Mouse (Mus musculus): Measurements from ENCODE around the gene Dlx5.

The Dlx5 gene

DNA sequence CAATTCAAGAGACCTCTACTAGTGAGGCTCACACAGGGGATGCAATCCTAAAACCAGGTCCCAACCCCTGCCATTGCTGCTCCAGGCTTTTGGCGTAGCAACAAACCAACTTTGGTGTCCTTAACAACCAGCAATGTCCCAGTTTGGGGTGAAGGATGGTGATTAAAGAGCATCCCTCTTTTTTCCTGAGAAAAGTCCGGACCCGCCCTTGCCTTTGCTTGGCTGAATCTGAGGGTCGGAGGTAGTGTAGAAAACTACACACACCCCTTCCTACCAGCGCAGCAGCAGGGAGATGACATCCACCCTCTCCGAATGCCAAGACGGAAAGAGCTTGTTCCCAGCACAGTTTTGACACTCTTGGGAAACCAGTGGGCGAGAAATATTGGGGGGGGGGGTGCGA lies 6.2 kb downstream of the Dlx5 start:
- no peak for DNase-seq

GRCm38 (mm10) chr6:6875136-6875535 lies 6.7 kb downstream of the Dlx5 start:
- DNase-seq, result no peak

- DNase-seq, result no peak
Measured at GRCm38 (mm10) chr6:6874073-6874771, 7.7 kb downstream of the Dlx5 start.

- no peak for DNase-seq
Measured at GRCm38 (mm10) chr6:6873476-6874072, 8.3 kb downstream of the Dlx5 start.

DNA sequence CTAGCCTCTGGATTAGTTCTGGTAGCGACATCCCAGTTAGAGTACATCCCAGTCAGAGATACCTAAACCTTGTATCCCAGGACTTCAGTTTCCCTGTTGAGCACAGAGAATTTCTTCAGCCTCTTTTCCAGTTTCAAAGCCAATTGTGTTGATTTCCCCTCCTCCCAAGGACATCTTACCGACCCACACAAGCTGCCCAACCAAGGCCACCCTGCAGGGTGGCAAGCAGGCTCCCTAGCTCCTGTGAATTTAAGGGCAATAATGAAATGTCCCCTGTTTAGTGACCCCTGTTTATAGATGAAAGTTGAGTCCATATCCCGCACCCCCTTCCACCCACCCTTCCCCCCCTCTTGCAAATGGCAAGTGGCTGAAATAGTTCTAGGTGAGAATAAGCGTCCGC lies 9.0 kb downstream of the Dlx5 start:
- no peak for DNase-seq

DNA sequence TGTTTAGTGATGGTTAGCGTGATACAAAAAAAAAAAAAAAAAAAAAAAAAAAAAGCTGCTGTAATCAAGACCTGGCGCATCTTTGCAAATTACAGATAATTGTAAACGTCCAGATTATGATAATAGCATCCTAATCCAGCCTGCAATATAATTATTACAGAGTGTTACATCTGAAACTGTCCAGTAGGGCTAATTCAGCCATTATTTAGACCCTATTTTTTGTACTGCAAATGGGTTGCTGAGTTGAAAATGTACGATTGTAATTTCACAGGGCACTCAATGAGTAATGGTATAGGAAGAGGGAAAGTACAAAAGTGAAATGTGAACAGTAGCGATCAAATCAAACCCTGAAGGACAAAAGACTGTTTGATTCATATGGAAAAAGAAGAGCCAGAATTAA lies 10.2 kb downstream of the Dlx5 start:
- no peak for DNase-seq

DNA sequence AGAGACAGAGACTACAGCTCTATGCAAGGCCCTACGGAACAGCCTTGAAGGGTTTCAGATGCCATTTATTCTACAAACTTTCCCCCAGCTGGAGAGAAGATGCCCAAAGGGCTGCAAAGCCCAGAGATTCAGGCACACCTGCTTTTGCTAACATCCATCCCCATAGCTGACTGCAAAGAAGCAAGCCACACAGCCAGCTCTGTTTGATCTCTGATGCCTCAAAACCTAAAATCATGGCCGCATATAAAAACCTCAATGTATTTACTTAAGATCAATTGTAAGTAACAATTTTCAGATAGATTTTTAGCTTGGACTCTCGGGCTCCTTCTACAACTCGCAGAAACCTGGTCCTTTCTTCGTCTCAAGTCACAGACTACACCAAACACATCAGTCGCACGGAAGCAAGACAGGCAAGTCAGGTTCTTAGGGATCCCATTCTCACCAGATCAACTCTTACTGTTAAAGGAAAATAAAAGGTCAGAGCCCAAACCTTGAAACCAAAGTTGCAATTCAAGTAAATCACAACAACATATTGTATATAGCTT lies 10.9 kb downstream of the Dlx5 start:
- DNase-seq, result no peak

- DNase-seq, result no peak
Measured at GRCm38 (mm10) chr6:6869961-6870800, 11.7 kb downstream of the Dlx5 start.

GRCm38 (mm10) chr6:6869041-6869685 lies 12.7 kb downstream of the Dlx5 start:
- DNase-seq, result no peak

DNA sequence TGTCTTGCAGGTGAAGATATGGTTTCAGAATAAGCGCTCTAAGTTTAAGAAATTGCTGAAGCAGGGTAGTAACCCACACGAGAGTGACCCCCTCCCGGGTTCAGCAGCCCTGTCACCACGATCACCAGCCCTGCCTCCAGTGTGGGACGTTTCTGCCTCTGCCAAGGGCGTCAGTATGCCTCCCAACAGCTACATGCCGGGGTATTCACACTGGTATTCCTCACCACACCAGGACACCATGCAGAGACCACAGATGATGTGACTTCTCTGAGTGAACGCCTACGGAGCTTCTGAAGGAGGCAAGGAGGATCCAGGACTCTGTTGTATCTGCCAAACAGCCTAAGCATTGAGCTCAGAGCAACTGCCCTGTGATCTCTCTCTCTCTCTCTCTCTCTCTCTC lies 14.9 kb downstream of the Dlx5 start:
- DNase-seq, result no peak

- DNase-seq, result no peak
Measured at GRCm38 (mm10) chr6:6864441-6865440, 17.1 kb downstream of the Dlx5 start.

DNA sequence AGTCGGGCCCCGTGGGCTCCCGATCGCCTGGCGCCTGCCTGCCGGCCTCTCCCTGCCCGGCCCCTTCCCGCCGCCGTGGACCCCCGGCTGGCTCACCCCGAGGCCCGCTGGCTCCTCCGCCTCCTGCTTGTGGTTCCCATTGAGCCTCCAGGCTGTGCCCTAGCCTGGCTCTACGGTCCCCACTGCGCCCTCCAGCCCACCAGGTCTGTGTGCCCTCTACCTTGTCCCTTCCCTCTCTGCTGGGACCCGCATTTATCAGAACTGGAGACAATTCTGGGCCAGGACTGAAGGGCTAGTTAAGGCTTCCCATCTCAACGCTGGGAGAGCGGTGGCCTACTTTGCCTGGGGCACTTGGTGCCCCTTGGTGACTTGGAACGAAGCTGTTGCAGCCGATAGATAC lies 17.9 kb downstream of the Dlx5 start:
- DNase-seq, result no peak

- DNase-seq, result peak; percentile 4
Measured at GRCm38 (mm10) chr6:6863160-6863870, 18.6 kb downstream of the Dlx5 start, which contains the start of gene Dlx6. TSS of gene Dlx6 (plus strand) at chr6:6863334.

DNA sequence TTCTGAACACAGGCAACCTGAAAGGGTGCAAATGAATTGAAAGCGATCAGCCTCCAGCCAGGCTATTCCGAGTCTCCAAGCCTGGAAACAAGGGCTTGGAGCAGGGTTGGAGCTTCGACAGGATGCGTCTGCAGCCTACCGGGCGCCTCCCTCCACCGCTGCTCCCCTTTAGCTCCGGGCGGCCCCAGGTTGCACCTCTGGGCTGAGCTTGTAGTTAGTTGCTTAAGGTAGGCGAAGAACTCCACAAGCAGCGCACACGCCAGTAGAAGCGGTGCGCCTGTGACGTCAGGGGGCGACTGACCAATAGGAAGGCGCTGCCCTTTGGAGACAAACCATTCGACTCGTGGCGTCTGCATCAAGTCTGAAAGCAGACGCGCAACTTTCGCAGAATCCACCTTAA lies 19.3 kb downstream of the Dlx5 start:
- DNase-seq, result peak; percentile 10

DNA sequence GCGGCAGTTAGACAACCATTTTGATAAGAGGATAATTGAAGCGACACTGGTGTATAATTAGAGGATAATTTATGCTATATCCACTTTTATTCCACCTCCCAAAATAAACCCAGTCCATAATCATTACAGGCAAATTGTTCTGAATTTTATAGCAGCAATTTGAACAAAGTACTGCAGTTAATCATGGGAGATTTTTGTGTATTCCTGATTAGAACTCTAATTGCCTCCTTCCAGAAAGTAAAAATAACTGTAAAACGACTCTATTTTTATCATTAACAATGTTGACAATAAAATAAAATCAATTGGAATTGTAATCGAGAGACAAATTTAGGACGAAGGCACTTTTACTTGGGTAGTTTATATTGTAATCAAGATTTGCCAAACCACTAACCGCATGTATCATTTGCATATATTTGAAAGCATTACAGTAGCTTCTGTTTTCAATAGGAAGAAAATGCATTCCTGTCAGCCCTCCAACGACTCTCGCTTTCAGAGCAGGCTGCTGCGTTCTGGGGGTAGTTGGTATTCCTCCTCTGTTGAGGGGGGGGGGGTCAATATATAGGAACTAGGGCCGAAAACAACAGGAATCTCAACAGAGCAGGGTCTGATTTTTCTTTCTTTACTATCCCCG lies 20.0 kb downstream of the Dlx5 start:
- no peak for DNase-seq

- no peak for DNase-seq
Measured at GRCm38 (mm10) chr6:6861086-6861797, 20.6 kb downstream of the Dlx5 start.

GRCm38 (mm10) chr6:6860411-6861085 lies 21.3 kb downstream of the Dlx5 start:
- no peak for DNase-seq

GRCm38 (mm10) chr6:6859950-6860410 lies 21.9 kb downstream of the Dlx5 start:
- no peak for DNase-seq
